Mouse (Mus musculus) macrophage (primary cell): ENCODE measurements around the gene Galnt15. TPM values are rescaled to one million over a fixed set of nuclear protein-coding genes. Genes with fewer than 3 reads are reported as not detected.

Experiments
- H3K27ac ChIP-seq: fragments of 350-480 bp; formaldehyde crosslinking; 2 replicates; pipeline ENCODE4 v1.9.0; 2021
- H3K36me3 ChIP-seq: fragments of 350-480 bp; formaldehyde crosslinking; 2 replicates; pipeline ENCODE4 v1.9.0; 2021; ENCODE audit errors: inconsistent target
- H3K4me3 ChIP-seq: fragments of 350-480 bp; formaldehyde crosslinking; 2 replicates; pipeline ENCODE4 v1.9.0; 2021; ENCODE audit errors: inconsistent target
- H3K79me2 ChIP-seq: fragments of 350-480 bp; formaldehyde crosslinking; 2 replicates; pipeline ENCODE4 v1.9.0; 2021; ENCODE audit errors: inconsistent target
- WGBS: methylation state at CpG from one replicate; pipeline ENCODE4 v1.1.7; 2026; ENCODE audit warnings: inconsistent platforms; ENCODE audit not compliant: missing documents; 5-methylcytosine and 5-hydroxymethylcytosine counted together
- polyA plus RNA-seq: library from polyadenylated mRNA; stranded (reverse); fragments of 250-400 nt; gene quantifications from 3 replicates; pipeline ENCODE4 v1.2.4, GENCODE M21; 2018; ENCODE audit warnings: inconsistent platforms

The Galnt15 gene
- polyA plus RNA-seq, 1 experiment from 2014 or later = not detected

- Histone ChIP-seq H3K79me2 (no peaks in the 10 kb centered on the region), H3K27ac (no peak overlapping the region), H3K4me3 (no peak overlapping the region), H3K36me3 (no peaks in the 10 kb centered on the region; the same call in 1 of the 2 replicates)
- 95% methylated on average over 4 of the region's 4 CpGs for WGBS
These were observed 62.3 kb downstream of the Galnt15 start for GRCm38 (mm10) chr14:32091124-32091523.

- peaks cover 4% of the 10 kb centered on the region; the same call in 1 of the 2 replicates for H3K36me3 ChIP-seq
- WGBS = 97% methylated on average over 4 of the region's 4 CpGs
These were observed 62.9 kb downstream of the Galnt15 start for GRCm38 (mm10) chr14:32091704-32092103.

GRCm38 (mm10) chr14:32093018-32093417, 64.2 kb downstream of the Galnt15 start:
- H3K27ac ChIP-seq = no peak overlapping the region
- 85% methylated on average over 1 of the region's 1 CpGs for WGBS
- H3K4me3 ChIP-seq = no peak overlapping the region
- no peaks in the 10 kb centered on the region for H3K79me2 ChIP-seq
- peaks cover 18% of the 10 kb centered on the region; the same call in 1 of the 2 replicates for H3K36me3 ChIP-seq

More at GRCm38 (mm10) chr14:32091704-32092103, 62.9 kb downstream of the Galnt15 start:
- Histone ChIP-seq H3K79me2 (no peaks in the 10 kb centered on the region), H3K27ac (no peak overlapping the region), H3K4me3 (no peak overlapping the region)

GRCm38 (mm10) chr14:32093500-32094117, 64.8 kb downstream of the Galnt15 start:
- peaks cover 23% of the 10 kb centered on the region; the same call in 1 of the 2 replicates for H3K36me3 ChIP-seq
- peak overlapping the region; percentile 33 for H3K27ac ChIP-seq
- 25% methylated on average over 11 of the region's 11 CpGs for WGBS
- no peaks in the 10 kb centered on the region for H3K79me2 ChIP-seq
- peak overlapping the region; percentile 12; the same call in 1 of the 2 replicates for H3K4me3 ChIP-seq

- WGBS = 94% methylated on average over 5 of the region's 5 CpGs
- H3K79me2 ChIP-seq = no peaks in the 10 kb centered on the region
- H3K27ac ChIP-seq = no peak overlapping the region
- H3K4me3 ChIP-seq = no peak overlapping the region
- peaks cover 34% of the 10 kb centered on the region; the same call in 1 of the 2 replicates for H3K36me3 ChIP-seq
These were observed 66.9 kb downstream of the Galnt15 start for GRCm38 (mm10) chr14:32095646-32096045.

- 98% methylated on average over 5 of the region's 5 CpGs for WGBS
- Histone ChIP-seq H3K79me2 (no peaks in the 10 kb centered on the region), H3K4me3 (no peak overlapping the region), H3K36me3 (peaks cover 34% of the 10 kb centered on the region; the same call in 1 of the 2 replicates), H3K27ac (no peak overlapping the region)
These were observed 68.0 kb downstream of the Galnt15 start for GRCm38 (mm10) chr14:32096740-32097139.

GRCm38 (mm10) chr14:32097691-32098090, 68.9 kb downstream of the Galnt15 start:
- no peaks in the 10 kb centered on the region for H3K79me2 ChIP-seq
- H3K36me3 ChIP-seq = peaks cover 34% of the 10 kb centered on the region; the same call in 1 of the 2 replicates
- no peak overlapping the region for H3K4me3 ChIP-seq
- H3K27ac ChIP-seq = no peak overlapping the region
- 95% methylated on average over 7 of the region's 7 CpGs for WGBS

GRCm38 (mm10) chr14:32098951-32099350, 70.2 kb downstream of the Galnt15 start:
- H3K36me3 ChIP-seq = peaks cover 34% of the 10 kb centered on the region; the same call in 1 of the 2 replicates
- H3K27ac ChIP-seq = no peak overlapping the region
- H3K4me3 ChIP-seq = no peak overlapping the region
- H3K79me2 ChIP-seq = no peaks in the 10 kb centered on the region
- 95% methylated on average over 3 of the region's 3 CpGs for WGBS

- Histone ChIP-seq H3K36me3 (peaks cover 11% of the 10 kb centered on the region; the same call in 1 of the 2 replicates), H3K79me2 (no peaks in the 10 kb centered on the region), H3K27ac (no peak overlapping the region), H3K4me3 (no peak overlapping the region)
- WGBS = 100% methylated on average over 2 of the region's 4 CpGs
These were observed 74.8 kb downstream of the Galnt15 start for GRCm38 (mm10) chr14:32103556-32103955.

GRCm38 (mm10) chr14:32105663-32106062, 76.9 kb downstream of the Galnt15 start:
- H3K36me3 ChIP-seq = no peaks in the 10 kb centered on the region
- H3K4me3 ChIP-seq = no peak overlapping the region
- H3K27ac ChIP-seq = no peak overlapping the region
- 88% methylated on average over 7 of the region's 7 CpGs for WGBS
- no peaks in the 10 kb centered on the region for H3K79me2 ChIP-seq

- H3K36me3 ChIP-seq = no peaks in the 10 kb centered on the region
- 89% methylated on average over 4 of the region's 4 CpGs for WGBS
These were observed 78.1 kb downstream of the Galnt15 start for GRCm38 (mm10) chr14:32106911-32107310.

More at GRCm38 (mm10) chr14:32106911-32107310, 78.1 kb downstream of the Galnt15 start:
- H3K79me2 ChIP-seq = no peaks in the 10 kb centered on the region
- H3K27ac ChIP-seq = no peak overlapping the region
- H3K4me3 ChIP-seq = no peak overlapping the region

Other genes with a start within 250 kb of the Galnt15 start
- gene Ankrd28, start 198.3 kb upstream of the Galnt15 start, polyA plus RNA-seq = 20.1 to 31.8 TPM (median 23.4 TPM) in 3 replicates
- 7.6 to 12.3 TPM (median 8.1 TPM) in 3 replicates for gene Oxnad1, start 56.4 kb downstream of the Galnt15 start, polyA plus RNA-seq
- 21.6 to 27.2 TPM (median 25.1 TPM) in 3 replicates for gene Dph3, start 56.7 kb downstream of the Galnt15 start, polyA plus RNA-seq
- not detected in 3 replicates for gene Msmb, start 113.0 kb downstream of the Galnt15 start, polyA plus RNA-seq
- gene Ncoa4, start 130.9 kb downstream of the Galnt15 start, polyA plus RNA-seq = 137 to 536 TPM (median 493 TPM) in 3 replicates
- gene Timm23, start 172.9 kb downstream of the Galnt15 start, polyA plus RNA-seq = 85.3 to 157 TPM (median 86.3 TPM) in 3 replicates
- gene Parg, start 173.0 kb downstream of the Galnt15 start, polyA plus RNA-seq = 20.5 to 23.9 TPM (median 21.0 TPM) in 3 replicates